Mouse (Mus musculus) ZHBTc4 (cell line): ENCODE results near the gene Ern1.
"Not testable (repeated sequence)": the region's sequence is repeated elsewhere in the genome, so short reads cannot be mapped to it uniquely, and the experiment has no call there.

Source experiments
- DNase-seq: peaks from one replicate; pipeline ENCODE4 v3.0.0-alpha.2; 2011; ENCODE audit warnings: low read depth, low spot score

Gene Ern1

DNA sequence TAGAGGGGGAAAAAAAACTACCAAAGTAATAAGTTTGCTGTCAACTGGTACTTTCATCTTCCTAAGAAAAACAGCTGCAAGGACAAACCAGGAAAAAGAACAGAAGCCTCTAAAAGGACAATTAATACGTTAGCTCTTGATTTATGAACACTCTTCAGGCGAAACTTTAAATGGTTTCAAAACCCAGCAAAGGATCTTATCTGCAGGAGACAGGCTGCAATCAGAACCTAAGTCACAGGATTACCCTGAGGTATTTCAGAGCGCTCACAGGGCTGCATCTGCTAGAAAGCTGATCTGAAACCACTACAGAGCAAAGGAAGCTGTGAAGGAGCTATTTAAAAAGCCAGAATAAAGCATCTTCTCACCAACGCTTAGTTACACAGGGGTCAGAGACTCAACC lies 6.0 kb downstream of the Ern1 start:
- DNase-seq = no peak

DNA sequence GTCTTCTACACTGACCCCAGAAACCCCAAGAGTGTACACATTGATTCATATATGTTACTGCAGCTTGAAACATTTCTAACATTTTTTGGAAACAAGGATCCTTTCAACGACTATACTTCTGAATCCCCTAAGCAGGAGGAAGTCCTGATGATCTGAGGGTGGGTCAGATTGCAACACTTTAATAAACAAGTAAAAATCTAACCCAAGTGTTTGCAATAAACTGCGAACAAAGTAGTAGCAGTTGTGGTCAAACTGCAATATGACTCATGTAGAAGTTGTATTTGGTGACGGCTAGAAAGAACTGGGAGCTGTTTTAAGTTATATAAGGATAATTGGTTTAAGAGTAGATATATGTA lies 7.1 kb downstream of the Ern1 start:
- no peak for DNase-seq

DNA sequence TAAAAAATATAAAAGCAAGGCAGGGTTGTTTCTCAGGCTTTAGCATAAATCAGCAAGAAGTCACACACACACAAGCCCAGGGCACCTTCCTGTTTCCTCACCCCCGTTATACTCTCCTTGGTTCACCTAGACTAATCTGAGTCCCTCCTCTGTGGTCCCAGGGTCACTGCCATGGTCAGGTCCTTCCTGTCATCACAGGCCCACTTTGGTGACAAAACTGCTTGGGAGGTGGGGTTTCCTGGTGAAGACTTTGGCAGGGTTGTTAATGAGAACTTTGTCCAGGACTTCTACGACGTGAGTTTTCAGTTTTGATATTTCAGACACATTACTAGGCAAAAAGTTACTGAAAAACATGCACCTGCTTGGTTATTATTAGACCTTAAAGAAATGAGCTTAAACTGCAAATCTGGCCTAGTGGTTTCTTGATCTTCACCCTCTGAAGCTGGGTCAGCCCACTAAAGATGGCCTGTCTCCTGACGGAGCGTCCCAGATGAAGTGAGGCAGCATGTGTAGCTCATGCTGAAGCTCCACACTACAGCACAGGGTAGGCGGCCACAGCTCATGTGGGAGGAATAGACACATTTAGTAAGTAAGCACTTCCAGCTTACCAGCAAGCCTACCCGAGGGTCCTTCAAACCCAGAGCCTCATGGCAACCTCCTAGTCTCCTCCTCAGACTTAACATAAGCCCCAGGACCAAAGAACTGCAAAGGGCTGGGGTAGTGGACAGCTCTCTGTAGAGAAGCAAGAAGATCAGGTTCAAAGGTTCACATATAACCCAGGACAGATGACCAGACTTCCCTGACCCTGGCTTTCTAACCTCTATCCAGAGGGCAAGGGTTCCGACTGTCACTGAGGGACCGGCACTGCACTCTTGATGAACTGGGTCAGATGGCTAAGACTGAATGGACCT lies 7.8 kb downstream of the Ern1 start:
- DNase-seq = no peak

DNA sequence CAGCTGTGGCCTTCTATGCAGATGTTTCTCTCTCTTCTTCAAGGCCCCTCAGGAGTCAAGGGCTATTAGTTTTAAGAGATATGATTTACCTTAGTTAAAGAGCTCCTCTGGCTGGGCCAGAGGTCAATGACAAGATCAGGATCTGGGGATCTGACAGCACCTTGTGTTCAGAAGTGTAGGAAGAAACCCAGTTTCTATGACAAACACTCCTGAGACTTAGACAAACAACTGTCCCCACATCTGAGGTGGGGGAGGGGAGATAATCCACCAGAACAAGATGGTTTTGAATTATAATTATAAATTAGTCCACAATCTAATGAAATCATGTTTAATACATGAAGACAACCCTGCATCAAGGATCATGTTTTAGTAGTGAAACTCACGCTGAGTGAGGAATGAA lies 8.9 kb downstream of the Ern1 start:
- no peak for DNase-seq

DNA sequence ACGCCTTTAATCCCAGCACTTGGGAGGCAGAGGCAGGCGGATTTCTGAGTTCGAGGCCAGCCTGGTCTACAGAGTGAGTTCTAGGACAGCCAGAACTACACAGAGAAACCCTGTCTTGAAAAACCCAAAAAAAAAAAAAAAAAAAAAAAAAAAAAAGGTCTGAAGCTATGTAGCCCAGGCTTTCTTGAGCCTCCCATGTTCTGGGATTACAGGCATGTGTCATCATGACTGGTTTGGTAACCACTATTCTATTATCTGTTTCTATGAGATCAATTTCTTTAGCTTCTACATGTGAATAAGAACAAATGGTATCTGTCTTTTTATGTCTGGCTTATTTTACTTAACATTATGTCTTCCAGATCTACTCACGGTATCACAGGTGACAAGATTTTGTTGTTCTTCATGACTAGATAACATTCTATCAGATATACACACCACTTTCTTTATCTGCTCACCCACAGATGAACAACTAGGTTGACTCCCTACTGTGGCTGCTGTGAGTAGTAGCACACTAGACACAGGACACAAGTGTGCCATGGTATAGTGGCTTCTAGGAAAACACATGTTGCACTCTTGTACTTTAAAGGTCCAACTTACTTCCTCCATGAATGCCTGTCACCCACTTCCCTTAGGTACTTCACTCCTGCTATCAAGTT lies 10.0 kb downstream of the Ern1 start:
- DNase-seq = no peak

DNA sequence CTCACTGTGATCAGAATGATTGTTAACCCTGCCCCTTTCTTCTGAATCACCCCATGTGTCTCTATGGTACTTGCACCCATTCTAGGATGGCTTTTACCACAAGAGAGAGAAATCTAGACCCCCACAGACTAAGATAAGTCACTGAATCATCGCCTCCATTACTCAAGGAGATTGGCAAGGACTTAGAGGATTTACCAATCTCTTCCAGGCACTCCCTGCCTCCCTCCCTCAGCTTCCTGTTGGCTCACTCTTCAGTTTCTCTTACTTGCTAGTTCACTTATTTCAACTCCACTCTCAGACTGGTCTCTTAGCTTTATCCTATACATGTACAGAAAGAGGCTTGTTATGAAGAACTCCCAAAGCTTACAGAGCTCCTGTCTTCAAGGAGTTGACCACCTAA lies 12.3 kb downstream of the Ern1 start:
- DNase-seq = no peak

DNA sequence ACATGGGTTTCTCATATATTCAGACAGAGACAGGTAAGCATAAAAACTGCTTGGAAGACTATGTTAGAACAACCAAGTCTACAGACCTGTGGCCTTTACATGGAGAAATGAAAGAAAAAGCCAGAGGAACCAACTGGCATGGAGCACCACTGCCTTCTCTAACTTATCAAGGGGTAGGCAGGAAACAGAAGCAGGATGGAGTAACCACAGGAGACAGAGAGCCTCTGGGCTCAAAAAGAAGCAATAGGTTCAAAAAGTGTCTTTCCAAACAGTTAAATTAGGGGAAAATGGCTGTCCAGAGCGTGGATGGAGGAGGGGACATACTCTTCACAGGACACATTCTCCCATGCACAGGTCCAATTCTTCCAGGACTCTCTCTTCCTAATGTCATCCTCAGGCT lies 16.0 kb downstream of the Ern1 start:
- DNase-seq = no peak

DNA sequence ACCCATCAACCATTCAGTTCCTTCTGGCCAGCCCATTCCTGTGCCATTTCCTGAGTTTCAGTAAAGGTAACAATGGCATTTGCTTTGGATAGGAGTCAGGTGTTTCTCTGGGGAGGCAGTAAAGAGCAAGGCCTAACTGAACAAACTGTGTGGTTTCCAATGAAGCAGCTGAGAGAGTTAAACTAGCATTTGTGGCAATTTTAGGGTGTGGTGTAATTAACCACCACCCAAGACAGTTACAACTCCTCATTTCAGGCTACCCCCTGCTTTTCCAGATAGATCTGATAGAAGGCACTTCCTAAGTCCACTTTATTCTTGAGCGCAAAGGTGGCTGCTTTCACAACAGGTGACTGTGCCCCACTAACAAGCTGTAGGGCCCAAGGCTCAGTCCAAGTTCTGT lies 19.1 kb downstream of the Ern1 start:
- DNase-seq = no peak

DNA sequence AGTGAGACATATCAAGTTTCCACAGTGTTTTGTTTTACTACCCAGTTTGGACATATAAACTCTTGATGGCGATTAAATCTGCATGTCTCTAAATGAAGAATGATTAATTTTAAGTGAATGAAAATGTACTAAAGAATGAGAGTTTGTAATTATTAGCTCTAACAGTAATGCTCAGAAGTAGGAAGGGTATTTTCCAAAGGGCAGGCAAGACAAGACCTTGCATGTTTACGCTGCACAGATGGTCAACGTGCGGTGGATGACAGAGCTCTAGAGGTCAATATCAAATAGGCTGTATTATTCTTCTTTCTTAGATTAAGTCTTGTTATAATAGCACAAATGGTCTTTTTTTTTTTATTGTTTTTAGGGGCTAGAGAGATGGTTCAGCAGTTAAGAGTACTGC lies 21.7 kb downstream of the Ern1 start:
- DNase-seq = no peak

DNA sequence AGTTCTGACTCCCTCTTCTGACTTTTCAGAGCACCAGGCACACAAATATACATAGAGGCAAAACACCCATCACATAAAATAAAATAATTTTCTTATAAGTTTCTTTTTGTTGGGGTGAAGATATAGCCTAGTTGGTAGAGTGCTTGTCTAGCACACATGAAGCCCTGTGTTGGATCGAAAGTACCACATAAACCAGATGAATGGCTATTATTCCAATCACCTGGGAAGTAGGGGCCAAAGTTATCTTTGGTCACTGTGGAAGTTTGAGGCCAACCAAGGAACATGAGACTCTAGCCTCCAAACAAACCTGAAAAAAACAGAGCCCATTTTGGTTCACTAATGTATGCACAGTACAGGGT lies 22.1 kb downstream of the Ern1 start:
- DNase-seq = no peak

DNA sequence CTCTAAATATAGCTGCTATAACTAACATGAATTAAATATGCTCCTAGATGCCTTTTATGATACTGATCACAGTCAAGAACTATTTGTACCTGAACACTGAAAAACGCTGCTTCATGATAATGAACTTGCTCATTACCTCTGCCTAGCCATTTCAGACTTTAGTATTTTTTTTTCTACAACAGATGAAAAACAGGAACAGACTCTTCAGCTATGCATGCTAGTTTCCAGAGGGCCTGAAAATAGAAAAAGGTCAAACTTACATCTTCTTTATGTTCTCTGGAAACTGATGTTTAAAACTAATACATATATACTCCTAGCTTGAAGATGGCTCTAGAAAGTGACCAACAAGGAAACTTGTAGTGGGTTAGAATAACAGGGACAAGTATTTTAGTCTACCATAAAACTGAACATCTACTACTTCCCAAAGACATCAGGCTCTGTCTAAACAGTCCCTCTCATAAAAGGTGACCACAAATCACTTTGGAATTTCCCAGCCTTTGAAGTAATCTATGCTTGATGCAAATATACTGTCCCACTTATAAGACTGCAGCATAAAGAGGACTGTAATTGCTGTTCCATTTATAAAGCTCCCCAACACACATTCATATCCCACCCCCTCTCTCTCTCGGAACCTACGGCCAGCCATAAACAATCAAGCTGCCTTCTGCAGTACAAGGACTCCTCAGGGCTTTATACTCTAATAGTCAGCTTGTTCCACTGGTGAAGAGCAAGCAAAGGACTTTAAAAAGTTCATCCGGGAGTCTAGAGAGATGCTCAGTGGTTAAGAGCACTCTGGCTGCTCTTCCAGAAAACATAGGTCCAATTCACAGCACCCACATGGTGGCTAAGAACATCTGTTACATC lies 22.7 kb downstream of the Ern1 start:
- no peak for DNase-seq

DNA sequence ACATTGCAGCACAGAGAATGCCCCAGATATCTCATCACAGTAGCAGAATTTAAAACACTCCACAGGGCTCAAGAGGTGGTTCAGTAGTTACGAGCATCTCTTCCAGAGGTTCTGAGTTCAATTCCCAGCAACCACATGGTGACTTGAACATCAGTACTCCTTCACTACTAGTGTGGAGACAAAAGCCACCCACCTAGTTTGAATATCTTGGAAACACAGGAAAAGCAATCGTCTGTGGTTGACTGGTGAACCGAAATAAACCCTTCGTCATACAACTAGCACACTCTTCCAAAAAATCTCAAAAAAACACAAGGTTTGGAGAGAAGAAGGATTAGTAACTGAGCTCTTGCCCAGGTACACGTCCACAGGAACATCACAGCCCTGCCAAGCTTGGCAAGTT lies 23.8 kb downstream of the Ern1 start:
- no peak for DNase-seq

DNA sequence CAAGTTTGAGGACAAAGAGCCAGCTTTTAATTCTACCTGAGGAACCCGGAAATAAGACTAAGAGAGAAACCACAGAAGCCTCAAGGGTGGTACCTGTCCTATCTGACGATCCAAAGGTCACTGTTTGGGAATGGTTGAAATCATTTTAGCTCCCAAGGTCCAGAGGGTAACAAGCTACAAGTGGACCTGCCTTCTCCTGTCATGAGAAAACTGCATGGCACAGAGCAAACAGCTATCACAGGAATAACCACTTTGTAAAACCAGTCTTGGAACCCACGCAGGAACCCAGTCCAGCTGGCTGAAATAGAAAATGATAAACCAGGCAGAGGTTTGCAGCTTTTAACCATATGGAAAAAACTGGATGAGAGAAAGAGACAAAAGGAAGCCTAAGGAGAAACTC lies 25.3 kb downstream of the Ern1 start:
- no peak for DNase-seq

DNA sequence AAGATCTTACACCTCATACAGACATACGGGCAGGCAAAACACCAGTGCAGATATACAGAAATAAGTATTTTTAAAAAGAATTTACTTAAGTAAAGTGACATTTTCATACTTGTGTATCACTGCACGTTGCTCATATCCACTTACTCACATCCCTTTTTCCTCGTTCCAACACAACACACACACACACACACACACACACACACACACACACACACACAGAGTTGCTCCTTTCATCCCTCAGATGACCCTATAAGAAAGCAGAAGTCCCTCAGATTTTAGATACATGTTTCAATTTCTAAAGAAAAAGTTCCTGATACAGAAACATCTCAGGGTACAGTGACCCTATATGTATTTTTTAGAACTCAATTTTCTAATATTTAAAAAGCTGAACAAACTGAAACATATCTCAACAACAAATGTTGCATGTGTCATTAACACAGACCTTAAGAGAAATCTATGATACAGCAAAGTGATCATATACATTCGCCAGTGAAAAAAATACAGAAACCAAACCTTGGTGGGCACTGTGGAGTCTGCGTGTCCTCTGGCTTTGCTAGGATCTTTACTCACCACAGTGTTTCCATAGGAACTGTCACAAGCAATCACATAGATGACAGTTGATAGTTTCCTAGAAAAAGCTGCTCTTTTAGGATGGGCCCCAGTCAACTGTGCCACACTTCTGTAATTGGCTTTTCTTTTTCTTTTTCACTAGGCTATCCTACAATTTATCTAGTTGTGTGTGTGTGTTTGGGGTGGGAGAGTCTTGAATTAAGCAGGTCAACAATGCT lies 26.3 kb downstream of the Ern1 start:
- DNase-seq = no peak

DNA sequence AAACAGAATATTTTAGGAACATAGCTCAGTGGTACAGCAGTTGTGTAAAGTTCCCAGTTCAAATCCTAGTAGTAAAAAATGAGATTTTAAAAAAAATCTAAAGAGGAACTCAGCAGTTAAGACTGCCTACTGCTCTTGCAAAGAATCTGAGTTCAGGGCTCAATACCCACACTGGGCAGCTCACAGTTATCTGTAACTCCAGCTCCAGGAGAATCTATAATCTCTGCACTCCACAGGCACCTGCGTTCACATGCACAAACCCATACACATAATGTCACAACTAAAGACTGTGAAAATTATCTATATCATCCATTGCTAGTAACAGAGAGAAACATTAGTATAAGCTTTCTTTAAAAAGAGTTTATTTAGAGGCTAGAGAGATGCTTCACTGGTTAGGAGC lies 27.0 kb downstream of the Ern1 start:
- DNase-seq = no peak

DNA sequence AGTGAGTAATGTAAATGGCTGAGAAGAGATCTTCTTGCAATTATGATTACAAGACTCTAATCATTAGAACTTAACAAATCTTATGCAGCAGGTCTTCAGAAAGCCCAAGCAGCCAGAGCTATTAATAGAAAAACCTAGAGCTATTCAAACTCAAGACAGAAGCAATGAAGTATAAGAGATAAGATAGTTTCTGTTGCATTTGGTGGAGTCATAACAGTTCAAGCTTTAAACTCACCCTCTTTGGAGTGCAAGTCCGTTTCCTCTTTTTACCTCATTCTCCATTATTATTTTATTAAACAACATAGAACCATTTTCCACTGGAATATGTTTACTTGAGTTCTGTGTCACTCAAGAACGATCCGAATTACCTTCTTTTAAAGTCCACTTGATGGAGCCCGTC lies 29.1 kb downstream of the Ern1 start:
- DNase-seq = no peak

DNA sequence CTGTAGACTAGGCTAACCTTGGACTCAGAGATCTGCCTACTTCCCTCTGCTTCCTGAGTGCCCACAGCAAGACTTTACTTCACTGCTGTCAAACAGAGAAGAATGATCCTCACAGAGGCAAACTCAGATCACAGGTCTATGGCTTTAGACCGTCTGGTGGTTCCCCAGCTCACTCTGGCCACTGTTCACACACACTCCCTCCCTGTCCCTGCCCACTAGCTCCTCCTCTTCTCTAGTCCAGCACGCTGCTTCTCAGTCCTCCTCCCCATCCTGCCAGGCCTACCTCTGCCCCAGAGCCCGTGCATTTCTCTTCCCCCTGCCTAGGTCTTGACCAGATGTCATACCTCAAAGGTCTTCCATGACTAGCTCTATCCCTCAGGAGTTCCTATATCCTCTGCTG lies 44.0 kb downstream of the Ern1 start:
- no peak for DNase-seq

DNA sequence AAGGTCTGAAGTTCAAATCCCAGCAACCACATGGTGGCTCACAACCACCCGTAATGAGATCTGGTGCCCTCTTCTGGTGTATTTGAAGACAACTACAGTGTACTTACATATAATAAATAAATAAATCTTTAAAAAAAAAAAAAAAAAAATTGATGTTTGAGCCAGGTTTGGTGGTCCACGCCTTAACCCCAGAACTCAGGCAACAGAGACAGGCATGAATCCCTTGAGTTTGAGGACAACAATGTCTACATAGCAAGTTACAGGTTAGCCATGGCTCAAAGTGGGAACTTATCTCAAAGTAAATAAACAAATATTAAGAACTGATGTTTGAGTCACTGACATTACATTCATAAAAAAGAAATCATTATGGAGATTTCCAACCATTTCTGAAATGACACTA lies 45.1 kb downstream of the Ern1 start:
- DNase-seq = not testable (repeated sequence)

DNA sequence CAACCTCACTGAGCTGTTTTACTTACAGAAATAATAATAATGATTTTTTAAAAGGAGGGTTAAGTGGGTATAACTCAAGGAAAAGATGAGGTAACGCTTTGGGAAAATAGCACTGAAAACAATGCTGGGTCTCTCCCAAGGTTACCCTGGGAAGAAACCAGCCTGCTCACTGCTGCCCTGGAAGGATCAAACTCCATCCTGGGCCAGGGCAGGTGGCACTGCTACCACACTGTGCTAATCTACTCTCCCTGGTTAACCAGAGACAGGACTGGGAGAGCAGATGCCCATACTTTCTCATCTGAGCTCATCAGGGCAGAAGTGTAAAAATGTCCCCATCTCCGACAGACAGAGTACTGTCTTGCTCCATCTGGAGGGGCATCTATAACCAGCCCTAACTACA lies 47.3 kb downstream of the Ern1 start:
- no peak for DNase-seq

DNA sequence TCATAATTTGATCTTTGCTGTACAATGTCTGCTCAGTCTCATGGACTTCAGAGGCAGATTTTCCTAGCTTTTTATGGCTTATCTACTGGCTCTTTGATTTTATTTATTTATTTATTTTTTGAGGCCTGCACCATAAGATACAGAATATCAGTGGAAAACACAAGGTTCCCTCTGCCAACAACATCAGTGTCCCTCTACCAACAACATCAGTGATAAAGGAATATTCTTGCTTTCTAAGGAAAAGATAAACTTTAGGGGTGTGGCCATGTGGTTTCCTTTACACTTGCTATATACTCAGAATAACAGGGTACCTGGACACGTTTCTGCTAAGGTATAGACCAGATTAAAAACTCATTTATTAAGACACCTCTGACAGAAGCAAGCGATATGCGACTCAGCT lies 48.3 kb downstream of the Ern1 start:
- no peak for DNase-seq

DNA sequence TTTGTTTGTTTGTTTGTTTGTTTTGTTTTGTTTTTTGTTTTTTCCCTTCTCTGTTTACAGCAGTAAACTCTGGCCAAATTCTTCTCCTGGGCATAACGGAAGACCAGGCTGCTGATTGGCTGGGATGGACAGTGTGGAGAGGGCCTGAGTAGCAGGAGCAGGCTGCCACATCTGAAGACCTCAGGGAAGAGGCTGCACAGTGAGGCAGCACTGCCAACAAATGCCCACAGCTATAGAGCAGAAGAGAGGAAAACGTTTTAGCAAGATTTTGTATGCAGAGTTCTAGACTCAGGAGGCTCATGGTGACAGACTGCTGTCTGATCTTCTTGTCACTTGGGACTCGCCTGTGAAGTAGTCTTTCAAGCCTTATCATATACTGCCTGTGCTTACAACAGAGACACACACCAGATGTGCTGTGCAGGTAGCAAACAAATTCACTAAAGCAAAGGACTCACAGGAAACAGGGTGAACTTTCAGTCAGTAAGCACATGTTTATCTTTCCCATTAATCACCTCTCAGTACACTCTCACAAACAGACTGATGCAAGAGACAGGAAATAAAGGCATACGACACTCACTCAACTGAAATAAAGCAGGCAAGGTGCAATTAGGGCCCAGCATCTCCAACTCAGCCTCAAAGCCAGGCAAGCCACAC lies 49.0 kb downstream of the Ern1 start:
- DNase-seq = no peak
